Mouse (Mus musculus): Measurements from ENCODE around the gene Dip2b. TPM values are rescaled to one million over a fixed set of nuclear protein-coding genes. Genes with fewer than 3 reads are reported as not detected.

Gene Dip2b
- polyA plus RNA-seq, 1 experiment from 2014 or later, result 5.0 TPM

GRCm38 (mm10) chr15:100074754-100075153 lies 36.3 kb downstream of the Dip2b start:
- no peak overlapping the region for H3K9ac ChIP-seq (ENCODE audit: low read depth, low read length)
- ATAC-seq, result no peak
- H3K27ac ChIP-seq (ENCODE audit: low read depth, low read length), result no peak overlapping the region
- no peaks in the 10 kb centered on the region for H3K9me3 ChIP-seq (ENCODE audit: control insufficient read depth)
- no peaks in the 10 kb centered on the region for H3K27me3 ChIP-seq (replicated peaks; ENCODE audit: control insufficient read depth, insufficient read depth, low read length)
- no peaks in the 10 kb centered on the region for H3K36me3 ChIP-seq (ENCODE audit: control insufficient read depth, insufficient read depth)
- H3K4me3 ChIP-seq (ENCODE audit: low read depth, low read length), result no peak overlapping the region
- TF ChIP-seq CTCF (IDR thresholded peaks at IDR 0.05; ENCODE audit: low read depth), result no peak
- 31% methylated on average over 8 of the region's 8 CpGs for WGBS
- no peak overlapping the region for H3K4me2 ChIP-seq (replicated peaks; ENCODE audit: low read depth)
- peaks cover 9% of the 10 kb centered on the region; the same call in 1 of the 2 replicates for H3K4me1 ChIP-seq (replicated peaks; ENCODE audit: control insufficient read depth, insufficient read depth, low read length)

DNA sequence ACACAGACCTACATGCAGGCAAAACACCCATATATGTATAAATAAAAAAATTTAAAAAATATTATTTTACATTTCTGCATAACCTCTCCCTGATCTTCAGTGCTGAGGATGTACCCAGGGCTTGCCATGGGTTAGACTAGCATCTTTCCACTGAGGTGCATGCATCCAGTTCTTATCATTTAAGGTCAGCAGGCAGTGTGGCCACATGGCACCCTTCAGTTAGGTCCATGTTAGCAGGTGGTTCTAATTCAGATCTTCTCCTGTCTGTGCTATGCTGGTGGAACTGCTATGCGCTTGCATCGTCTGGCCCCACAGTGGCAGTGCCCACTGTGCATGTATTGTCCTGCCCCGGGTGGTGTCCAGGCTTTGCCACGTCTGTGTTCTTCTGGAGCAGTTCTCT lies 37.9 kb downstream of the Dip2b start:
- no peak overlapping the region for H3K4me3 ChIP-seq (ENCODE audit: low read depth, low read length)
- no peak overlapping the region for H3K9ac ChIP-seq (ENCODE audit: low read depth, low read length)
- no peaks in the 10 kb centered on the region for H3K9me3 ChIP-seq (ENCODE audit: control insufficient read depth)
- no peak overlapping the region for H3K4me2 ChIP-seq (replicated peaks; ENCODE audit: low read depth)
- no peaks in the 10 kb centered on the region for H3K36me3 ChIP-seq (ENCODE audit: control insufficient read depth, insufficient read depth)
- no peak overlapping the region; the same call in 1 of the 2 replicates for H3K27ac ChIP-seq (ENCODE audit: low read depth, low read length)
- peak; percentile 21 for TF ChIP-seq CTCF (IDR thresholded peaks at IDR 0.05; ENCODE audit: low read depth)
- H3K4me1 ChIP-seq (replicated peaks; ENCODE audit: control insufficient read depth, insufficient read depth, low read length), result peaks cover 9% of the 10 kb centered on the region; the same call in 1 of the 2 replicates
- ATAC-seq, result no peak
- WGBS, result 85% methylated on average over 4 of the region's 4 CpGs
- no peaks in the 10 kb centered on the region for H3K27me3 ChIP-seq (replicated peaks; ENCODE audit: control insufficient read depth, insufficient read depth, low read length)

GRCm38 (mm10) chr15:100080833-100081477 lies 42.5 kb downstream of the Dip2b start:
- Histone ChIP-seq H3K4me3 (ENCODE audit: low read depth, low read length) (no peak overlapping the region), H3K4me2 (replicated peaks; ENCODE audit: low read depth) (no peak overlapping the region), H3K27me3 (replicated peaks; ENCODE audit: control insufficient read depth, insufficient read depth, low read length) (no peaks in the 10 kb centered on the region), H3K9ac (ENCODE audit: low read depth, low read length) (no peak overlapping the region), H3K9me3 (ENCODE audit: control insufficient read depth) (no peaks in the 10 kb centered on the region), H3K36me3 (ENCODE audit: control insufficient read depth, insufficient read depth) (no peaks in the 10 kb centered on the region; the same call in 1 of the 2 replicates), H3K27ac (ENCODE audit: low read depth, low read length) (no peak overlapping the region), H3K4me1 (replicated peaks; ENCODE audit: control insufficient read depth, insufficient read depth, low read length) (peaks cover 5% of the 10 kb centered on the region; the same call in 1 of the 2 replicates)
- no peak for TF ChIP-seq CTCF (IDR thresholded peaks at IDR 0.05; ENCODE audit: low read depth)
- WGBS, result 44% methylated on average over 1 of the region's 1 CpGs
- ATAC-seq, result no peak

GRCm38 (mm10) chr15:100081478-100081998 lies 43.1 kb downstream of the Dip2b start:
- H3K27me3 ChIP-seq (replicated peaks; ENCODE audit: control insufficient read depth, insufficient read depth, low read length), result no peaks in the 10 kb centered on the region
- H3K4me3 ChIP-seq (ENCODE audit: low read depth, low read length), result no peak overlapping the region
- H3K4me1 ChIP-seq (replicated peaks; ENCODE audit: control insufficient read depth, insufficient read depth, low read length), result peaks cover 3% of the 10 kb centered on the region; the same call in 1 of the 2 replicates
- H3K9me3 ChIP-seq (ENCODE audit: control insufficient read depth), result no peaks in the 10 kb centered on the region
- H3K27ac ChIP-seq (ENCODE audit: low read depth, low read length), result no peak overlapping the region
- 79% methylated on average over 6 of the region's 6 CpGs for WGBS
- H3K9ac ChIP-seq (ENCODE audit: low read depth, low read length), result no peak overlapping the region
- no peaks in the 10 kb centered on the region; the same call in 1 of the 2 replicates for H3K36me3 ChIP-seq (ENCODE audit: control insufficient read depth, insufficient read depth)
- no peak overlapping the region for H3K4me2 ChIP-seq (replicated peaks; ENCODE audit: low read depth)
- ATAC-seq, result no peak
- no peak for TF ChIP-seq CTCF (IDR thresholded peaks at IDR 0.05; ENCODE audit: low read depth)

DNA sequence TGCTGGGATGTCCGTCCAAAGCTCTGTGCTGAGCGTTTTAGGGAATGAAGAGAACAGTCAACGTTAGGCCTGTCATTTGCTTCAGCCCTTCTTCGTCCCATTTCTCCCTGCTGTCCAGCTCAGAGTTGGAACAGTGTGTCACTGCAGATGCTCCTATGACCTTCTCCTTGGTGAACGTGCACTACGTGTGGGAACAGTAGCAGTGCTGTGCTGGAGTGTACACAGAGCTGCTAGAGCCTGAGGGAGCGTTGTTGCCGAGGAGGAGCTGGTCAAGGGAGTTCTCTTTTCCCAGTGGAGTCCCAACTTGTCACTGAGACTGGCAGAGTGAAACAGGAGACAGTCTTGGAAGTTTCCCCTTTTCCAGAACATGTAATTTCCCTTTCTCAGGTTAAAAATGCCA lies 43.6 kb downstream of the Dip2b start:
- no peak overlapping the region for H3K9ac ChIP-seq (ENCODE audit: low read depth, low read length)
- H3K9me3 ChIP-seq (ENCODE audit: control insufficient read depth), result no peaks in the 10 kb centered on the region
- 57% methylated on average over 8 of the region's 8 CpGs for WGBS
- H3K27me3 ChIP-seq (replicated peaks; ENCODE audit: control insufficient read depth, insufficient read depth, low read length), result no peaks in the 10 kb centered on the region
- no peak overlapping the region for H3K4me2 ChIP-seq (replicated peaks; ENCODE audit: low read depth)
- H3K4me1 ChIP-seq (replicated peaks; ENCODE audit: control insufficient read depth, insufficient read depth, low read length), result no peaks in the 10 kb centered on the region; the same call in 1 of the 2 replicates
- H3K27ac ChIP-seq (ENCODE audit: low read depth, low read length), result no peak overlapping the region
- no peak for ATAC-seq
- H3K4me3 ChIP-seq (ENCODE audit: low read depth, low read length), result no peak overlapping the region
- no peaks in the 10 kb centered on the region; the same call in 1 of the 2 replicates for H3K36me3 ChIP-seq (ENCODE audit: control insufficient read depth, insufficient read depth)
- TF ChIP-seq CTCF (IDR thresholded peaks at IDR 0.05; ENCODE audit: low read depth), result no peak

GRCm38 (mm10) chr15:100082733-100083132 lies 44.3 kb downstream of the Dip2b start:
- WGBS, result 85% methylated on average over 5 of the region's 5 CpGs
- Histone ChIP-seq H3K9ac (ENCODE audit: low read depth, low read length) (no peak overlapping the region), H3K4me2 (replicated peaks; ENCODE audit: low read depth) (no peak overlapping the region), H3K4me1 (replicated peaks; ENCODE audit: control insufficient read depth, insufficient read depth, low read length) (no peaks in the 10 kb centered on the region; the same call in 1 of the 2 replicates), H3K4me3 (ENCODE audit: low read depth, low read length) (no peak overlapping the region), H3K27me3 (replicated peaks; ENCODE audit: control insufficient read depth, insufficient read depth, low read length) (no peaks in the 10 kb centered on the region), H3K9me3 (ENCODE audit: control insufficient read depth) (no peaks in the 10 kb centered on the region), H3K36me3 (ENCODE audit: control insufficient read depth, insufficient read depth) (no peaks in the 10 kb centered on the region; the same call in 1 of the 2 replicates), H3K27ac (ENCODE audit: low read depth, low read length) (no peak overlapping the region)
- no peak for TF ChIP-seq CTCF (IDR thresholded peaks at IDR 0.05; ENCODE audit: low read depth)
- ATAC-seq, result no peak

Measured in intestine, postnatal 0 days (tissue).